Mouse (Mus musculus) heart, adult 18-20 months (tissue): ENCODE results near the gene Zic5. TPM values are rescaled to one million over a fixed set of nuclear protein-coding genes. Genes with fewer than 3 reads are reported as not detected.
"Not testable (repeated sequence)": the region's sequence is repeated elsewhere in the genome, so short reads cannot be mapped to it uniquely, and the experiment has no call there.

Experiments used
- DNase-seq, 2 experiments: peaks; one replicate each; pipeline ENCODE4 v3.0.0; 2021 to 2022; ENCODE audit warnings: mixed read lengths in 1 of 2
- total RNA-seq, 2 experiments: library from RNA; stranded (reverse); gene quantifications; 2 replicates each; pipeline ENCODE4 v1.2.3; 2021

The Zic5 gene
- total RNA-seq, 2 experiments from 2014 or later: not detected

DNA sequence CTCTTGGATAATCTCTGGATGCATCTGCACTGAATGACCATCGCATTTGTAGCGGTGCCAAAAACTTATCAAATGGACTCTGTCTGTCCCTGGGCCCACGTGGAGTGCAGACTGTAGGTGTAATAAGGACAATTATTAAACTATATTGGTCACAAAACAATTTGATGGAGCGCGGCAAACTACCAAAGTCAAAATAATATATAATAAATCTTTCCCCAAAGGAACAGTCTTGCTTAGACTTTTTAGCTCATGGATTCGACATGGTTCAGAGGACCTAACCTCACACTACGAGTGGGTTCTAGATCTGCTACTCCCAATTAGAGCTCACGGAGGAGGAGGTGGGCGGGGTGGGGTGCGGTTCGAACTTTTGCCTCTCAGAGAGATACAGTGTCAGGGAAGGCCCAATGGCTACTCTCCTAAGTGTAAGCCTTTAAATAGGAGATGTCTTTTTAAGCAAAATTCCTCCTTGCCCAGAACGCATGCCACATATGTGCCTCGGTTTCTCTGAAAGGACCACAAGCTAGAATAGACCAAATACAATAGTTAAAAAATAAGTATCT, 534 bp upstream of the Zic5 start:
- DNase-seq: peak in 1 of 2 experiments; percentile 14

DNA sequence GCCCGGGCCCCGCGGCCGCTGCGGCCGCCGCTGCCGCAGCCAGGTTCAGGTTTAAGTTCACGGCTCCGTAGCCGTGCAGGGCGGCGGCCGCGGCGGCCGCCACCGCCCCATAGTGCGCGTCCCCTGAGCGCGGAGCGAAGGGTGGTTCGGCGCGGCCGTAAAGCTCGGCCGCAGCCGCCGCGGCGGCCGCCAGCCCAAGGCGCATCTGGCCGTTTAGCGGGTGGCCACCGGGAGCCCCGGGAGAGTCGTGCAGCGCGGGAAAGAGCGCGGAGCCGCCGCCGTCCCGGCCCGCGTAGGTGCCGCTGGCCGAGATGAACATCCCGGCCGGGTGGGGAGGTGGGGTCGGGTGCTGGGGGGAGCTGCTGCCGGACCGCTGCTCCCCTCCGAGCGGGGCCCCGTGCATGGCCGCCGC, 1.1 kb downstream of the Zic5 start:
- DNase-seq: peak in 1 of 2 experiments; percentile 10

- DNase-seq: peak; percentile 39 to 49
These were observed 1.6 kb downstream of the Zic5 start for GRCm38 (mm10) chr14:122463734-122464341.

DNA sequence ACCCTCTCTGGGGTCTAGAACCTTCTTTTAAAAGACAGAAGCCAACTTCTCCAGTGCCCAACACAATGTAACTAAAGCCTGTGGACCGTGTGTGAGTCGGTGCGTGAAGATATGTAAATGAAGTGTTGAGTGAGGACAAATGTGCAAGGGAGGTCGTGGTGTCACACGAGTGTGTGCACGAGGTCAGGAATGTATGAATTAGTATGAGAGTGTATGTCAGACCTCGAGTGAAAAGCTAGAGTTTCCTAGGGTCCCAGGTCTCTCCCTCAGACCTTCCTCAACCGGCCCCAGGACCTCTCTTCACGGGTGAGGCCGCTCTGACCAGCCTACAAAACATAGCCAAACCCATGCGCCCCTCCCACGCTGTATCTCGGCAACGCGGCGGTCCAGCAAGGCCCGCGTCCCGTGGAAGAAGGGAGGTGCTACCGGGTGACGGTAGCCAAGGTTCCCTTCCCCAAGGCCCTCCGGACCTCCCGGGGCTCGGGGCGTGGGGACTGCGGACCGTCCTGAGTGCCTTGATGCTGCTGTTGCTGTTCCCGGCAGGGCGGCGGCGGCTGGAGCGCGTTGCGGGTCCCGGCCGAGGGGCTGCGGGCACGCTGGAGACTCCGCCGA, 2.3 kb downstream of the Zic5 start:
- DNase-seq: peak in 1 of 2 experiments; percentile 13

DNA sequence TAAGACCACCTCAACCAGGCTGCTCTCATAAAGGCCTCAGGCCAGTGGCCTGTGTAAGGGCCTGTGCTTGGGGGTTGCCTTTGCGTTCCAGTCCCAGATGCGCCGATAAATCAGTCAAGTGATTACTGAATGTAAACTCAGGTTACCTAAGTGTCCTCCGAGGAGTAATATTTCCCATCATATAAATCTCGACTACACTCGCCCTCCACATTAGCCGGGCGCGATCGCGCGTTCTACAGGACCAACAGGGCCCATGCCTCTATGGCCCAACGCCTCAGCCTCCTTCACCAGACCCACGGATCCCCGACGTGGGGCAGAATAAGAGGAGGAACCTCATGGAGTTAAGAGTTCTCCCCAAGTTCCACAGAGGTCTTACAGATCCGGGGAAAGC, 2.8 kb downstream of the Zic5 start:
- peak in 1 of 2 experiments; percentile 9 for DNase-seq

- no peak for DNase-seq
These were observed 3.5 kb downstream of the Zic5 start for GRCm38 (mm10) chr14:122461966-122462365.

DNA sequence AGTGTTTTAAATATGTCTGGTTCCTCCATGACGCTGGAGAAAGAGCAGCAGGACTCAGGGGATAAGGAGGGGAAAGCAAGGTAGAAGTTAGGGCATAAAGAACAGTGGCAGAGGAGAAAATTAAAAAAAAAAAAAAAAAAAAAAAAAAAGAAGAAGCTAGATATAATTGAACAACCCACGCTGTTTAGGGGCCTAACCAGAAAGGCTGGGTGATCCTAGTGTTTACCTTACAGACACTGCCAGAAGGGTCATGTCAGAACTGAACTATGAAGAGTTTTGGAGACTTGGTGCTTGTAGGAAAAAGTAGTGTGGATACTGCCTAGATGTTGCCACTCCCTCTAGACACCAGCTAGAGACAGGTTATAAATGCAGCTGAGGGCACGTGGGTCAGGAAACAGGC, 4.0 kb downstream of the Zic5 start:
- no peak for DNase-seq

GRCm38 (mm10) chr14:122460226-122460625, 5.3 kb downstream of the Zic5 start:
- no peak for DNase-seq

GRCm38 (mm10) chr14:122459776-122460175, 5.7 kb downstream of the Zic5 start:
- no peak for DNase-seq

DNA sequence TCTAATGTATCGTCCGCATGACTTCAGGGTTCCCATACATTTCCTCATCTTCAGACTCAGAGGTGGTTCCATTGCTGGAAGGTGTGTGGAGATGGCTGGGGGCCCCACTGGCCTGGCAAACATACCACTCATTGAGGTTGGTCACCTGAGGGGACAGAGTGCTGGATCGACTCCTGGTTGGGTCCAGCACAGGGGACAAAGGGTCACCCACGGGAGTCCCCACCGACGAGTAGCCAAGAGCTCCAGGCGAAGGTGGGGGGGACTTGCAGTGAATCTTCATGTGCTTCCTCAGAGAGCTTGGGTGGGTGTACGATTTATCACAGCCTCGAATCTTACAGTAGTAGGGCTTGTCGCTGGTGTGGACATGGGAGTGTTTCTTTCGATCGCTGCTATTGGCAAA, 6.1 kb downstream of the Zic5 start:
- not testable (repeated sequence) for DNase-seq

- no peak for DNase-seq
These were observed 9.9 kb downstream of the Zic5 start for GRCm38 (mm10) chr14:122455562-122455958.

DNA sequence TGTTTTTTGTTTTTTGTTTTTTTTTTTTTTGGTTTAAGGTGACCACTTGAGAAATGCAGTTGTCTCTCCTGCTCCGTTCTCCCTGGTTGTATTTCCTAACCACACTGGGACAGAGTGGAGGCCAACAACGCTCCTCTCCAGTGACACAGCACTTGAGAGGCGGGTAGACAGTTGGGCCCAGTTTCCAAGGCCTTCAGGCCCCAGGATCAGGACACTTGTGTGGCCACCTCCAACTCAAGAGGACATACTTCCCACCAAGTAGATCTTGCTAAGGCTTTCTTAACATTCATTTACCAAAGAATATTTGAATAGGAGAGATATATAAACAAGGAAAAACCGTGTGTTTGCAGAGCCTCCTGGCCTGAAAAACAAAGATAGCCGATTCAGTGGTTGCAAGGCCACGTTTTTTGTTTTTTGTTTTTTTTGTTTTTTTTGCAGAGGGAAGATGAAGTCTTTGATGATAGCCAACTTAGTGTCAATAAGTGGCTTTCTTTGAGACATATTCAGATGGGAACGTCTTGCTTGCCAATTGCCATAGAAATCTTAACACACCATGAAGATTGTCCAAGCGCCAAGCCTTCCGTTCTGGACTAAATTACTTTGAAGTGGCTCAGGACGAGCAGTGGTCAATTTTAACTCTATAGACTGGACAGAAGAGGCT, 10.4 kb downstream of the Zic5 start:
- DNase-seq: no peak

DNA sequence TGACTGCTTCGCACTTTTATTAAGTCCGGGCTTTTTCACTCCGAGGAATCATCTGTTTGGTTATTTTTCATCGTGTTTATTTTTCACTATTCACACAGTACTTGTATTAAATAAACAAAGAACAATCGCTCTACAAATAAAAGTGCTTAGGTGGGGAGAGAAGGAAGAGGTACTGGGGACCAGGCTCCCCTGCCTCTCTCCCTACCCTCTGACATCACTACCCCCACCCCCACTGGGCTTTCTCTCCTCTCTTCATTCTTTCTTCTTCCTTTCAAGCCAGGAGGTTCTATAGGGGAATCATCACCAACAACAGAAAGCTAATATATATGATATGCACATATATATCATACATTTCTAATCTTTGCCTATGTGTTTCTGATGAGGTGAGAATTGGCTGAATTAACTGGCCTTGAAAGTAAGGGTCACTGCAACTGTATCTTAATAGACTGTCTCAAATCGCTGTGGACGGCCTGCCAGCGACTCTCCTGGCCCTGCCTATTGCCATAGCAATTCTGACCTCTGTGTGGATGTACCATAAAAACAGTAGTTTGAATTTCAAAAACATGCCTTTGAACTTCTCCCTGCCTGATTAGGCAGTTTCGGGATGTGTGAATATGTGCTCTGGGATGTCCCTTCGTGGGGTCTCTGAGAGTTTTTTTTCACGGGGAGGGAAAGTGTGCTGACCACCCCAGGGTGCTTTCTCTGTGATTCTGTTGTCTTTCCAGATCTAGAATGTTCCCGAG, 11.3 kb downstream of the Zic5 start:
- DNase-seq: no peak

GRCm38 (mm10) chr14:122453388-122453995, 12.0 kb downstream of the Zic5 start:
- no peak for DNase-seq

DNA sequence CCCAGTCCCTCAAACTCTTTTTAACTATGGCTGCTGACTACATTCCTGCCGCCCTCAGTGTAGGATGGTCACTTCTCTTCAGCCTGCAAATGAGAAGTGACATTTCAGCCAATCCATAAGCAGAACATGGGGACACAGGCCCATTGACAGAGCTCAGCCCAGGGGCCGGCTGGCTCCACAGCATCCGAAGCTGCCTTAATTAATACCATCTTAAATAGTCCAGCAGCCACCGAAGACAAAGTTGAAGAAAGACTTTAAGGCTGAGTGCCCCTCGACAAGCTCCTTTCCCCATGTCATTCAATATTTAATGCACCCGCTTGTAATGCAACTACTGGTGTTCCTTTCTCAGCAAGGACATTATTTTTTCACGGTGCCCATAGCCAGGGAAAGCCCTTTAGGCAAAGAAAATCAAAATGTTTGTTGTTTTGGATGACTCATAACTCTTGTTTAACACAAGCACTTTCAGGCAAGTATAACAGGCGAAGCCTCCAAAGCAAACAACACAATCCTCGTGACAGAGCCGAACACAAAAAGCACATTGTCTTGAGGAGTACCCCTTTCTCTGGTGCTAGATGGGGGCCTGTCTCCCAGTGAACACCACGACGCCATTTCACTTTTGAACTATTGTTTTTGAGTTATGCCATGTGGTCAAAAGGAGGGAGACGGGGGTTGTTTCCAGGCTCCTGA, 12.6 kb downstream of the Zic5 start:
- no peak for DNase-seq

GRCm38 (mm10) chr14:122451551-122452145, 13.8 kb downstream of the Zic5 start:
- DNase-seq: no peak

DNA sequence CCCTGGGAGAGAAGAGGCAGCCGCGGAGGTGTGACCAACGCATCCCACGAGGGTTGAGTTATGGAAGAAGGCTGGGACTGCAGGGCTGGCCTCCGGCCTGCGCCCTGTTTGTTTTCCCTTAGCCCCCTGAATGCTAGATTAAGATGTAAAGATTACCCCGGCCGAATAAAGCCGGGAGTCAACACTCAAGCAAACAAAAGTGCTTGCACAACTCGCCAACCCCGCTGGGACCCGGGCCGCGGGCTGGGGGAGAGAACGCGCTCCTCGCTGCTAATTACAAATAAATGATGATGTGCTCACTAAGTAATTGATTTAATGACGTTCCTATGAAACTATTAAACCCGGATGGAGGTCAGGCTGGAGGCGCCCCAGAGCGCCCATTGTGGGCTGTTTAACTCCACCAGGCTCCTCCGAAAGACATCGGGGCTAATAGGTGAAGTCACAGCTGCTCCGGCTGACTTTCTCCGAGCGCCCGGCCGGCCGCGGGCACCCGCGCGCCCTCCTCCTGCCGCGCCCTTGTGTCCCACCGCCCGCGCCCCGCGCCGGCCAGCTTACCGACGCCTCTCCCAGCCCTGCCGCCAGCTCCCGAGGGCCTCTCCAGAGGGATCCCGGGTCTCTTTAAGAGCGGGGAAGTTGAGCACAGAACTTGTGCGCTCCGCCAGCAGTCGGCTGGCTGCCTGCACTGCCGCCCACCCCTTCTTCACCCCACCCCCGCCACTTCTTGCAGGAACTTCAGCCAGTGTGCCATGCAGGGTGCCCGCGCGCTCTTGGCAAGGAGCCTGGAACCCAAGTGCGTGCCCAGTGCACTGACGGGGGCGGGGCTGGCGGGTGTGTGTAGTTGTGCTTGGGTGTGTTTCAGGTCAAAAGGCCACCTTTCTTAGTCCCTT, 14.7 kb downstream of the Zic5 start, which contains the start of gene Gm5089:
TSS of gene Gm5089 (minus strand) at position 620 of the 887 bp plus-strand sequence.
- peak; percentile 40 to 56 for DNase-seq

GRCm38 (mm10) chr14:122449601-122450495, 15.6 kb downstream of the Zic5 start:
- no peak for DNase-seq

GRCm38 (mm10) chr14:122436850-122437249, 28.6 kb downstream of the Zic5 start:
- DNase-seq: no peak
